Mouse (Mus musculus) right cerebral cortex, postnatal 36 days (tissue): Measurements from ENCODE around the gene Mad2l1.

Experiments
- DNase-seq, 2 experiments: peaks; one replicate each; pipeline ENCODE4 v3.0.0; 2022; ENCODE audit warnings: low spot score in 2 of 2, mixed read lengths in 1 of 2

The Mad2l1 gene

DNA sequence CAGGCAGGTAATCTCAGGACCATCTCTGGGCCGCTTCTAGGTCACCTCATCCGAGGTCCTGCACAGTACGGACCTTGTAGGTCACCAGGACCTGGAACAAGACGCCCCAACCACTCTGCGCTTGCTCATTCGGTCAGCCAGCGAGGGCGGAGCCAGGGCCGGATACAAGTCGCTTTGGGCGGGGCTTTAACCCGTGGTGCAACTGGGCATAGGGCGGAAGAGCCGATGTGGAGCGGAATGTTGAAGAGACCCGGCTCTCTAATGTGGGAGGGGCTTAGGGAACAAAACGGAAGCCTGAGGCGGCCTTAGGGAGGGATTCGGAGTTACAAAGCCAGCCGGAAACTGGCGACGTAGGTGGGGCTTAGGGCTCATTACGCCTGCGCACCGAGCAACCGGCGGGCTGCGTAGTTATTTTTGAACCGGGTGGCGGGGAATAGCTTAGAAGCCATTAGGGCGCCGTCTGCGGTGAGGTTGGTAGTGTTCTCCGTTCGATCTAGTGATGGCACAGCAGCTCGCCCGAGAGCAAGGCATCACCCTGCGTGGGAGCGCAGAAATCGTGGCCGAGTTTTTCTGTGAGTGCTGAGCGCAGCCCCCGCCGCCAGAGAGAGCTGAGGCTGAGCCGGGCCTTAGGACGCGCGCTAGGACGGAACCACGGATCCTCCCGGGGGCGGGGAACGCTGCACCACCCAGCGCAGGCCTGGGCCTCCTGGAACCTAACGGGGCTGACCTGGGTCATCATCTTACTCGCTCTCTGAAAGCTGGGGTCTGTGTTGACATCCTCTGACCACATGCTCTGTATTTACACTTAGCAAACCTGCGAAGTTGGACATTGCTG lies at the start of gene Mad2l1:
Gene Mad2l1 (plus strand): TSS at position 363 of the 835 bp plus-strand sequence.
- peak; percentile 95 to 97 for DNase-seq

- DNase-seq = no peak
These were observed 41.5 kb upstream of the Mad2l1 start for GRCm38 (mm10) chr6:66493685-66494084.

GRCm38 (mm10) chr6:66516368-66516767 lies 18.8 kb upstream of the Mad2l1 start:
- no peak for DNase-seq

DNA sequence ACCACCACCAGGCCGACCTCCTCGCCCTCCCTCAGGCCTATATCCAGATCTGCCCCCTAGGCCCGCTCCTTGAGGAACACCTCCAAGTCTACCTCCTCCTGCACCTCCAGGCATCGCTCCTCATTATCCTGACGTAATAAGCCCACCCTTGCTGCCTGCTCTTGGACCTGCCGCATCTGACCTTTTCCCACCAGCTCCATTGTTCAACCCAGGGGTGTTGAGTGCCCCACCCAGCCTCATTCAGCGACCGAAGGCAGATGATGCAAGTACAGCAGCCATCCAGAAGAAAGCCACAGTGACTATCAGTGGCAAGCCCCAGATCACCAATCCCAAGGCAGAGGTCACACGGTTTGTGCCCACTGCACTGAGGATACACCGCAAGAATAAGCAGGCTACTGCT lies 6.8 kb upstream of the Mad2l1 start:
- no peak for DNase-seq

DNA sequence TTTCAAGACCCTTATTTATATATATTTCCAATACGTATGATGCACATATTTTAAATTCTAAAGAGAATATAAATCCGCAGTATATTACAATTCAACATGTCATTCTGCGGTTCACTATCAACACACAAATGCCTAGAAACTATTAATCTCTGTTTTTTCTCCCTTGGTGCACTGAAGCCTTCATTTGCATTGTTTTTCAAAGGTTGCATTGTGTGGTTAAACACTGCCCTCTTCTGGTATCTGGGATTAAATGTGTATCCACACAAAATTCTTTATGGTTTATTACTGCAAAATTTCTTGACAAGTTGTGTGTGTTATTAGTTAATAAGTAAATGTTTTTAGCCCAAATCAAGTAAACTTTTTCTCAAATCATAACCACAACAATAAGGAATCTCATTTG lies 1.9 kb upstream of the Mad2l1 start:
- no peak for DNase-seq

DNA sequence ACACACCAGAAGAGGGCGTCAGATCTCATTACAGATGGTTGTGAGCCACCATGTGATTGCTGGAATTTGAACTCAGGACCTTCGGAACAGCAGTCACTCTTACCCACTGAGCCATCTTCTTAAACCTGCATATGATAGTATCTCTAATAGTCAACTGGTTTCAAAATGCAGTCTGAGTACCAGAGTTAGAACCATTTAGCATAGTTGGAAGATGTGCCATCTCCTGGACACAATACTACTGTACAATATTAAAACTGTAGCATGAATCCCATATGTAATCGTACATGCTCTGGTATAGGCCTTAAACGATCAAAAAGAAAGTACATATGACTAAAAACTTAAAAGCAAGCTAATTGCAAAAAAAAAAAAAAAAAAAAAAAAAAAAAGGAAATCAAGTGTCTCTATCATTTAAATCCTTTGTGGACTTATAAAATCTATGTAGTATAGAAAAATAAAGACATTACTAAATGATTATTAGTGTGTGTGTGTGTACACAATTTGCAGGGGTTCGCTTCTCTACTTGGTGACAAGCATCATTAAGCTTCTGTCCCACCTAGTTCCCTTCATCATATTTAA lies 736 bp upstream of the Mad2l1 start:
- DNase-seq = no peak

DNA sequence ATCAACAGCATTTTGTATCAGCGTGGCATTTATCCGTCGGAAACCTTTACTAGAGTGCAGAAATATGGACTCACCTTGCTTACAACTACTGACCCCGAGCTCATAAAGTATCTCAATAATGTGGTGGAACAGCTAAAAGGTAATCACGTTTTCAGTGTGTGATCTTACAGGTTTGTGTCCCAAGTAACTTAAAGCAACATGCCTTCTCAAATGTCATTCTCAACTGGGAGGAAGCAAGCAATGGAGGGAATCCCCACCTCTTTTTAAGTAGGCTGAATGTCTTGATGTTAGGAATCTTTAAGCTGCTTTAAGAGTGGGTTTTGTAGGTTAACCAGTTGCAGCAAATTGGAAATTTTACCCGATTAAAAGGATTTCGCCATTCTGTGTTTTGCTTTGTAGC lies 776 bp downstream of the Mad2l1 start:
- DNase-seq = no peak

DNA sequence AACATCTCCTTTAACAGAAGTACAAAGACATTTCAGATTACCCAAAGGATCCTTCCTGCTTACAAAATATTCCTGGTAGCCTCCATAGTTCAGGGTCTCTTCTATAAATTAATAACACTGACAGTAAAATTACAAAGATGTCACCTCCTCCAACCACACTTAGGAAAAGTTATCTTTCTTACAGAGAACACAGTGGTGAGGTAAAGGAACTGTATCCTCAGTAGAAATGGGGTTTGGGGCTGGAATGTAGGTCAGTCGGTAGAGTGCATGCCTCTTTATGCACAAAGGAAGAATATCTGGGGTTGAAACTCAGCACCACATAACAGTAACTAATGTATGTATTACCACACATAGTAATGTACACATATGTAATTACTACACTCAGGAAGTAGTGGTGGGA lies 24.8 kb downstream of the Mad2l1 start, which contains the start of gene Vmn1r32:
Gene Vmn1r32 (minus strand): TSS at position 101 of the 400 bp plus-strand sequence.
- no peak for DNase-seq

GRCm38 (mm10) chr6:66595804-66596203 lies 60.6 kb downstream of the Mad2l1 start:
- no peak for DNase-seq
